Mouse (Mus musculus) CD8-positive naive resting alpha-beta T cell, adult 57 days (primary cell): Measurements from ENCODE around the gene Gm21885. TPM values are rescaled to one million over a fixed set of nuclear protein-coding genes. Genes with fewer than 3 reads are reported as not detected.

ENCODE experiments used
- total RNA-seq: library from RNA; stranded (reverse); gene quantifications from one replicate; pipeline ENCODE4 v1.2.4, GENCODE M21; 2023

The Gm21885 gene
- not detected for total RNA-seq

GRCm38 (mm10) chr11:94281199-94282181 lies at the start of gene Gm21885:
Gene Gm21885 (plus strand): TSS chr11:94281873.

GRCm38 (mm10) chr11:94245955-94246788 lies 35.5 kb upstream of the Gm21885 start, which contains the start of gene Wfikkn2:
Gene Wfikkn2 (minus strand): TSS chr11:94246005.

GRCm38 (mm10) chr11:94321931-94322400 lies 40.3 kb downstream of the Gm21885 start, which contains the start of gene Luc7l3:
Gene Luc7l3 (minus strand): TSS chr11:94321988.

GRCm38 (mm10) chr11:94327693-94328643 lies 46.3 kb downstream of the Gm21885 start, which contains the start of gene Ankrd40:
Gene Ankrd40 (plus strand): TSS chr11:94328001.

Other genes starting within 250 kb of the Gm21885 start
- 97.6 TPM for gene Tob1, start 70.4 kb upstream of the Gm21885 start, total RNA-seq
- 1.1 TPM for gene Wfikkn2, start 35.9 kb upstream of the Gm21885 start, total RNA-seq
- gene Luc7l3, start 40.1 kb downstream of the Gm21885 start, total RNA-seq: 108 TPM
- gene Ankrd40, start 46.1 kb downstream of the Gm21885 start, total RNA-seq: 49.0 TPM
- 4.5 TPM for gene Abcc3, start 111.1 kb downstream of the Gm21885 start, total RNA-seq
- gene Cacna1g, start 192.3 kb downstream of the Gm21885 start, total RNA-seq: not detected
- gene Spata20, start 204.3 kb downstream of the Gm21885 start, total RNA-seq: not detected
- gene Epn3, start 218.1 kb downstream of the Gm21885 start, total RNA-seq: not detected
- not detected for gene Mycbpap, start 239.9 kb downstream of the Gm21885 start, total RNA-seq